Mouse (Mus musculus) layer of hippocampus, adult 9-11 months (tissue): ENCODE measurements around the gene Ush2a.

ENCODE experiments used
- DNase-seq: peaks from one replicate; pipeline ENCODE4 v3.0.0; 2022

The Ush2a gene

DNA sequence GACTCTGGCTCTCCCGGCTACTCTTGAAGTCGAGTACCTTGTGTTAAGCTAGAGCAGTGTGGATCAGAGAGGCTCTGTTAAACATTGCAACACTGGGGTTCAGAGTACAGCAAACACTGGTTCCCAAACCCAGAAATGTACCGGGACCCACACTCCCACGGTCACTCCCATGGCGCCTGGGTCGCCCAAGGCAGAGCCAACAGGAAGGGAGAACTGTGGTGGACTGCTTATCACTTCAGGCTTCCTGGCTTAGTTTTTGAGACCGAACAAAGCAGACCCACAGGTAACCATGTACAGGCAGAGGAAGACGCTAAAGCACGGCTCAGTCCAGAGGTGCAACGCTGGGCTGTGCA is 413.7 kb downstream of the Ush2a start:
- no peak for DNase-seq

DNA sequence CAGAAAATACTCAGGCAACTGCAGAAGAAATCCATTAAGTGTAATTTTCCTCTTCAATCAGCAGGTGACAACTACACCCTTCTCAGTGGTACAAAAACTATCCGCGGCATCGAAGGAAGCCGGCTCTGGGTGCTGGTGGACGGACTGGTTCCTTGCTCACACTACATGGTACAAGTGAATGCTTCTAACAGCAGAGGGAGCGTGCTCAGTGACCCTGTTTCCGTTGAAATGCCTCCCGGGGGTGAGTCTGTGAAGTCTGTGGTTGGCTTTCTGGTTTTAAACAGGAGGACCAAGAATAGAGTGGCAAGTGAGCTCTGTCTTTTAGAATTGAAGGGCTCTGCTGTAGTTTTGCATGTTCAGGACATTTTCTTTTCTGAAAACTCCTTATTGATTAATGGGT is 416.4 kb downstream of the Ush2a start:
- DNase-seq = no peak

DNA sequence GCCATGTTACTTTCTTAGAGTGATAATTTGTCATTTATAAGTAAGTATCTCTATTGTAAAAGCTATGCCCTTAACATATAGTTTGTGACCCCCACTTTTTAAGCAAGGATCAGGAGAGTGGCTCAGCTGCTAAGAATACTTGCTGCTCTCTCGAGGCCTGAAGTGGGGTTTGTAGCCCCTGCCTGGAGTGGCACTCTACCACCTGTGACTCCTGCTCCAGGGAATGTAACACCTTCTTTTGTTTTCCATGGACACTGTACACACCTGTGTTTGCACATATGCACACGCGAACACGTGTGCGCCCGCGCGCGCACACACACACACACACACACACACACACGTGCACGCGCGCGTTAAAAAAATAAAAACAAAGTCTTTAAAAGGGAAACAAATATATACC is 424.5 kb downstream of the Ush2a start:
- DNase-seq = no peak

DNA sequence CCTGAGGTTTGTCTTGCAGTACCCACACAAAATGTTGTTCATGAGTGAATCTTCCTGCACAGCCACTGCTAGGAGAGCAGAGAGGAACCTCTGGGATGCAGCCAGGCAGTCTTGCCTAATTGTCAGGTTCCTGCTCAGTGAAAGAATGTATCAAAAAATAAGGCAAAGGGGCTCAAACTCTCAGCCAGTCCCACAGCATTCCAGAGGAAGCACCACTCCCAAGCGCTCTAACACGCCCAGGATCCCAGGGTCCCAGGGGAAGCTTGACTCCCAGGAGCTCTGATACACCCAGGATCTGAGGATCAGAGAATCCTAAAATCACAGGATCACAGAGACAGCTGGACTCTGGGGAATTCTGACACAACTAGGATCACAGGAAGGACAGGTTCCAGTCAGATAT is 434.5 kb downstream of the Ush2a start:
- no peak for DNase-seq

DNA sequence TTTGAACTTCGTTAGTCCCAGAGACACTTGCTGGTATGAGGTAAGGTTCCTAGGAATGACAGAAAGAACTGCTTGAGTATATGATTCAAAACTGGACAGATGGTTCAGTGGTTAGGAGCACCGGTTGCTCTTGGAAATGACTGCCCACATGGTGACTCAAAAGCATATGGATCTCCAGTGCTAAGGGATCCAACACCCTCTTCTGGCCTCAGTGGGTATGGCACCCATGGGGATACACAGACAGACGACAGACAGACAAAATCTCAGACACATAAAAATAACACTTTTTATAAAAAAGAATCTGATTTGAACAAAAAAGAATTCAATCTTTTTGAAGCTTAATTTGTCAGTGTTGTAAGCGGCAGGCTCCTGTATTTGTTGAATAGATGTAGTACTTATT is 446.4 kb downstream of the Ush2a start:
- DNase-seq = no peak

DNA sequence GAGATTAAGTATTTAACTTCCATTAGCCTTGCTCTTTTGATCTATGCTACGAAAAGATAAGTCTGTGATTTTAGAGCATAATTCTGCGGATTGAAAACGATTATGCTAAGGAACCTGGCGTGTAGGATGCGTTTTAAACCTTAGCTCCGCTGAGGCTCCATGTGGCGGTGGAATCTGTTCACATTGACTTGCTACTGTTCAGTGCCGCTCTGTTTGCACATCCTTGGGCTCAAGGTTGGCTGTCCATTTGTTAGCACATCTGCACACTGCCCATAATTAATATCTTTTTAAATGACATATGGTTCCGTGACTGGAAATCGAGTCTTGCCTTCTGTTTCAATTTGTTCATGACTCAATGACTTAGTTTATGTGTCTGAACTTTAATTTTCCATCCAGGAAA is 446.9 kb downstream of the Ush2a start:
- DNase-seq = no peak

DNA sequence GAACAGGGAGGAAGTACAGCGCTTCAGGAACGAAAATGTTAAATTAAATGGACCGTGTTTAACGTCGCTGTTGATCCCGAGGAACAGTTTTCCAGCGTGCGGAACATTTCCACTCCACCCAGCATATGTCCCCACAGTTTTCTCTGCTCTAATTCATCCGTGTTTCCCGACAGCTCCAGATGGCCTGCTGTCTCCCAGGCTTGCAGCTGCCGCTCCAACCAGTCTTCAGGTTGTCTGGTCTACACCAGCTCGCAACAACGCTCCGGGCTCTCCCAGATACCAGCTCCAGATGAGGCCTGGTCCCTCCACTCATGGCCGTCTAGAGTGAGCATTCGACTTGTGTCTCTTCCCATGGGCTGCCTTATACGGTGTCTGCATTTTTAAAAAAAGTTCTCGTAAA is 452.3 kb downstream of the Ush2a start:
- DNase-seq = peak; percentile 5

DNA sequence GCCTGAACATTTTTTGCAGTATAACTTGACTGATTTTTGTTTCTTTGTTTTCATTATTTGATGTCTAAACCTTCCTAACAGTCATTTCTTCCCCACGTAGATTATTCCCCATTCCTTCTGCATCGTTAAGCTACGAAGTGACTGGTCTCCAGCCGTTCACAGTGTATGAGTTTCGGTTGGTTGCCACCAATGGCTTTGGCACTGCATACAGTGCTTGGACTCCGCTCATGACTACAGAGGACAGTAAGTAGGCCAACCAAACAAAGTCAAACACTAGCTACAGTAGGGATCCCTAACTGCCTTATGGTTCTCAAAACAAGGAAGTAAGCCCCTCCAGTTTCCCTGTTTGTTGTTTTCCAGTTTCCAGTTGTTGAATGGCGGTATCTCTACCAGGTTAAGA is 453.1 kb downstream of the Ush2a start:
- no peak for DNase-seq

DNA sequence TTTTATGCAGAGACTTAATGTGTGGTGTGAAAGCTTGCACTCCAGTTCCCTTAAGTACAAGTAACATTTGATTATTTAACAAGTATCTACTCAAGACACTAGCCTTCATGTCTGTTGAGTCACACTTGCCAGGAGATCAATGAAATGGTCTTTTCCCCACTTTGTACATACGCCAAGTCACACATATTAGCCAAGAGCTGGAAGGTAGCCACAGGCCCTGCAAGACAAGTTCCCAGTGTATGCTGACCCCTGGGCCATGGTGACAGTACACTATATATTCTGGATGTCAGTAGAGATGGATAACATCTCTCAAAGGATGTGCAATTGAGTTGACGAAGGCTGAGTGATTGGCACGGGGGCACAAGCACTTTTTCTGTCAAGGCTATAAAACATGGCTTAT is 455.1 kb downstream of the Ush2a start:
- no peak for DNase-seq

DNA sequence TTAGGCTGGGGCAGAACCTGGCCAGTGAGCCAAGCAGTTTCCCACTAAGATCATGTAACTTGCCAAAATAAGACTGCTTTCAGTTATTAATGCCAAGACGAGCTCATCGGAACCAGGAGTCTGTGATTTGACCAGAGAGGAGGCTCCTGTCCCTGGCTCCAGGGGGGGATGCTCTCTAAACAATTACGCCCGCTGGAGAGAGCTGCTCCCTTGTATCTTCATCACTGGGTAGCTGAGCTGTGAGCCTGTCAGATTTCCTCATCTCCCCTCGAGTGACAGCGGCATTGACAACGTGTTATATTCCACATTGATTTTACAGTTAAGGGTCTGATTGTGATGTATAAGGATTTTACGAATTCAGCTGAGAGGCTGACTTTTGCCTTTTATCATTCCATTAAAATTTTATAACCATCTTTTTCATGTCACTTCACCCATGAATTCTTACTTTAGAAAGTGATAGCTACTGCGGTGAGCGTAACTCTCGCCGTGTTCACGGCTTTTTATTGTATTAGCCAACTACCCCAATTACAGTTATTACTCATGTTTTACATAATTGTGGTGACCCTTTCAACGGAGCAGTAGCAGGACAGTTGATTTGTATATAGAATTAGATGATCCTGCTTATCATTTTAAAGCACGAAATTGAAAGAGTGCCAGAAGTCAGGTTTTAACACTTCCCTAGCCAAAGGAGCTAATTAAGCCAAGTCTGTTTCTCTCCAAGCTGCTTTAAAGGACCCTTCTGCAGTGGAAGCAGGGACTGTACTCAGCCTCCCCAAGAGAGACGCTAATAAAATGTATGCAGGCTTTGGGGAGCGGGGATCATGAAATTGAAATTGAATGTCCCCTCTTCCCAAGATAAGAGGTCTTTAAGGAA is 463.5 kb downstream of the Ush2a start:
- DNase-seq = no peak

DNA sequence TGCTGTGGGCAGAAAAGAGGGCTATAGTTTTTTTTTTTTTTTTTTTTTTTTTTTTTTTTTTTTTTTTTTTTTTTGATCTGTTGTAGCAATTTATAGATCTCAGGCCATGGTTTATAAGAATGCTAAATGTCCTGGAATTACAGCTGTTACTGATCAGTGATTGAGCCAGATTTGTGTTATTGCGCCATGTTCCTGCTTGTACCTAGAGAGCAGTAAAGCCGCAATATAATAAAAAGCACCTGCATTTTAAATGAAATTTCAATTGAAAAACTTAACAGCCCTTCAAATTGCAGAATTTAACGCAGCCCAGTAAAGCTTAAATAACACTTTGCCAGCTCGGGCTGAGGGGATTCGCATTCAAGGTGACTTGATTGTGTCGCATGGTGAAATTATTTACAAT is 465.1 kb downstream of the Ush2a start:
- DNase-seq = no peak

DNA sequence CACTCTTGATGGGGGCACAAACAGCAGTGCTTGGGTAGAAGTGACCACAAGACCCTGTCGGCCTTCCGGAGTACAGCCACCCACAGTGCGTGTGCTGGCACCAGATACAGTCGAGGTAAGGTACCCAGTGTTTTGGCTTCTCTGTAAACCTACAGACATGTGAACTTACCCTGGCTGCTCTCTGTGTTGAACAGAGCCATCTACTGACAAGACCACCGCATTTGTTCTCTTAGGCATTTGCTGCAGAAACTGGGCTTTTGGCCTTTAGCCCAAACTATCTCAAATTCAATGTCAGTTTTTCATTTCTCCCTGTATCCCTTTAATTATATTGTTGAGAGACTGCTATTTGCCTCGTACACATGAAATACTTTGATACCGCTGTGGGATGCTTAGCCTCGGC is 466.8 kb downstream of the Ush2a start:
- DNase-seq = no peak

DNA sequence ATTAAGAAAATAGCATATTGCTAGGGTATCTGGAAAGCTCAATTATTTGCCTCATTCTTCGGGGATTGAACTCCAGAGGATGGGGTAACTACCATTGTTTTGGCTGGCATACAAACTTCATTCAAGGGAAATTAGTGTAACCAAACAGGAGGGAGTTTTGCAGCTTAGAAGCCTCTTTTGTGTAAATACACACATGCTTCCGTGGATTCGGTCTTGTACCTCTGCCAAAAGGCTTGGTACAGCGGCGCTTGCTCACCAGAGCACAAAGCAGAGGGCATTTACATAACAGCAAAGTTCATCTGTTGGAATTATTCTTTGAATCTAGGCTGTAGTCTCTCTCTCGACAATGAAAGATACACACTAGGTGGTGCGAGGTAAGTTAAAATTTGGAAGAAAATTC is 467.4 kb downstream of the Ush2a start:
- no peak for DNase-seq

DNA sequence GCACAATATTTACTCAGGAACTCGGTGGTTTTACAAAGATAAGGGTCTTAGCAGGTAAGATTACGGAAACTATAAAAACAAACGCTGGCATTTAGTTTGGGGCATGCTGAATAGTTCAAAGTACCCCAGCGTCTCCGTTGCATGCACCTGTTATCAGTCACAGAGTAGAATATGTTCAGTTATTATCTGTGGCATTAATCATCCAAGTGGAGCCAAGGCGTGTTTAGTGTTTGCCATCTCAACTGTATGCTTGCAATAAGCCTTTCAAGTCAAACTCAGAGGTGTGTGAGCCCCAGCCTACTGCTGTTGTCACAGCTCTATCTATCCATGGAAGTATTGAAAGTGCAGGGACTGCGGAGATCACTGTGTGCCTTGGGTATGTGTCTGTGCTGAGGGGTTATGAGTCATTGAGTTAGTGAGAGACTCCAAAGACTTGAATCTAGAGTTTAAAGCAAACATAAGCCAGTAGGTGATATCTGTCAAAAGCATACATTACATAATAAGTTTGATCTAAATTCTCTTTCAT is 473.0 kb downstream of the Ush2a start:
- no peak for DNase-seq

DNA sequence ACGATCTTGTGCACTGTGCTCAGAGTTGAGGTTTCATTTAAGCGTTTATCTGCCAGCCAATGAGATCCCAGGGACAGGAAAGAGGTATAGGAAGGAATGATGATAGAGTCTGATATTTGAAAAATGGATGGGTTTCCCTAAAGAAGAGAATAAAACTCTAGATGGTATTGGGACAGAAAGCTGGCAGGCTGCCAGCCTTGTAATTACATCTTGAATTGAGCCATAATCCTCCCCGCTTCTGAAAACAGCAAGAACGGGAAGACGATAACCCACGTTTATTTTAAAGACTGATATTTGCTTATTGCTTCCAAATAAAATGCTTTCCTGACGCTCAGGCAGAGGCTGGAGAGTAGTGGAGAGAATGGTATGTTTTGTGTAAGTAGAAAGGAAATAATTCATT is 481.1 kb downstream of the Ush2a start:
- DNase-seq = no peak

DNA sequence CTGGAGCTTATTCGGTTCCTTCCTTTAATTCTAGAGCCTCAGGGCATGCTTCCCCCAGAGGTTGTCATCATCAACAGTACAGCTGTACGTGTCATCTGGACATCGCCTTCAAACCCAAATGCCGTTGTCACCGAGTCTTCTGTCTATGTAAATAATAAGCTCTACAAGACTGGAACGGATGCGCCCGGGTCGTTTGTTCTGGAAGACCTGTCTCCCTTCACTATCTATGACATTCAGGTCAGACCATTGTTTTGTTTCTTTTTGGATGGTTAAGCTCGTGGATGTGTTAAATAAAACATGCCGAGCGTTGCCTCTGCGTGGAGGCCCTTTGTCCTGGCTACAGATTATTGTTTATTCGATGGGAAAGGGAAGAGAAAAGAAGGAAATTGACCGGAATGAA is 493.2 kb downstream of the Ush2a start:
- DNase-seq = no peak

DNA sequence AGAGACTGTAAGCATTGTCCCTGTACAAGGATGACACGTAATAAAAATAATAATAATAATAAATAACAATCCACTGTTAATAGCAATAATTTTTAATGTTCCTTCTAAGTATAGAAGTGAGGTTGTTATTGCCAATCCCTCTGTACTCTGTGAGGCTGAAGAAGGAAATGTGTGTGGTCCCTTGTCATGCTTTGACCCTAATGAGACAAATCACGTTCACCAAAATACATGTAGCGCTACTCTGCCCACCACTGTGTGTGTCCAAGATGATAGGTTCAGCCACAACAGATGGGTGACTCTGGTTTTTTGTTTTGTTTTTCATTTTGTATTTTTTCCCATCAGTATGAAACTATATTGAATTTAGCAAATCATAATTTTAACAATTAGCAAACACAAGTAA is 498.7 kb downstream of the Ush2a start:
- DNase-seq = no peak

DNA sequence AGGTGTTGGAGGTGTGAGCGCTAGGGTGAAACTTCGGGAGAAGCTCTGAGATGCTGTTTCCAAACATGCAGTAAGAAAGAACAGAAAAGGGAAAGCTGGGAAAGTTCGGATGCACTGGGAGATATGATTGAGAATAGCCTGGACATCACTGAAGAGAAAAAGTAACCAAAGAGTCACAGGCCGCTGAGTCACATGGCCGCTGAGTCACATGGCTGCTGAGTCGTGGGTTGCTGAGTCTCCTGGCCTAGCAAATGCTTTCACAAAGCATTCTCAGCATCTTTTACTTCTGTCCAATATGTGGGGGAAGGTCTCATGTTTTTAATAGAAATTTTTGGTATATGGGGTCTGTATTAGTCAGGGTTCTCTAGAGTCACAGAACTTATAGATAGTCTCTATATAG is 500.6 kb downstream of the Ush2a start:
- no peak for DNase-seq

DNA sequence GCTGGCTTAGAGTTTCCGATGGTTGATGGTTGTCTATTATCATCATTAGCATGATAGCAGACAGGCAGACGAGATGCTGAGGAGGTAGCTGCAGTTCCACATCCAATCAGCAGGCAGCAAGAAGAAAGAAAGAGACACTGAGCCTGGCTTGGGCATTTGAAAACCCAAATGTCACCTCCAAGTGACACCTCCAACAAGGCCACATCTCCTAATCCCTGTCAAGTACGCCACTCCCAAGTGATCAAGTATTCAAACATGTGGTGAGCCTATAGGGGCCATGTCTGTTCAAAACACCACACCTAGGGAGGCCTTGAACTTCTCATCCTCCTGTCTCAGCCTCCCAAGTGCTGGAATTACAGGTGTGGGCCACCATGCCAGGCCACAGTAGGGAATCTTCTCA is 501.9 kb downstream of the Ush2a start:
- no peak for DNase-seq

DNA sequence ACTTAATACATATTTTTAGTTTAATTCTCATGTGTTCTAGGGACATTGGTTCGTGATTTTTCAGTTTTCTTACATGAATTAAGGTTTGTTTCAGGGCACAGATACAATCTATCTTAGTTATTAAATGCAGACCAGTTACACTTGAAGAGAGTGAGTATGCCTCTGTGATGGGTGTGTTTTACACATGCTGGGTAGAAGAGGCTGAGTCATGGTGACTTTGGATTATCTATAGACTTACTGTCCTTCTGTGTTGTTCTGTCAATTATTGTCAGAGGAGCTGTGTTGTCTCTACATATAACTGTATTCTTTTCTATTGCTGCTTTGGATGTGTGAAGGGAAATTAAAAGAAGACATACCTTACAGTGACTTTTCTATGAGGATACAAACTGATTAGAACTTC is 509.0 kb downstream of the Ush2a start:
- no peak for DNase-seq

DNA sequence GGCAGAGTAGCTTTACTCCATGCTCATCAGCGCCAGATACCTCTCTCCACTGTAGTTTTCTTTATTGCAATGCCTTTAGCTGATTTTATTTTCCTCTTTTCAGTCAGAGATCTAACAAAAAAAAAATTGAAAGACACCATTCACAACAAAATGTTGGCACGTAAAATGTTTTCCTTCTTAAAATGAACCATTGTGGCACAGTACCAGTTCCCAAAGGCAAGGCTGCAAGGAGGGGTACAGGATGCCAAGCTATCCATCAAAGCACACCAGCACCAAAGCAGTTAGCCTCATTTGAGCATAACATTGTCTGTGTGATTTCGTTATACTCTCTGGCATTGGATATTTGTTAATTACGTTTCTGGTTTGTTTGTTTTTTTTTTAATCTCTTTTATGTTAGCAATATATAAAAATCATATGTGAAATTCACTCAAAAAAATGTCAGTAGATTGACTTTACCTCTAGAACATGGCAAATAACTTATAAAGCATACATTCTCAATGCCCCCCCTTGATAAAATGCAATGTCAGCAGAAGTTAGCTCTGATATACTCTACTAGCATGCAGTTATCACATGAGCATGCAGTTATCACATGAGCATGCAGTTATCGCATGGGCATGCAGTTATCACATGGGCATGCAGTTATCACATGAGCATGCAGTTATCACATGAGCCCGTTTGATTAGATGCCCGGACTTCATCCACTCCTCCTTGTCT is 510.9 kb downstream of the Ush2a start:
- no peak for DNase-seq

DNA sequence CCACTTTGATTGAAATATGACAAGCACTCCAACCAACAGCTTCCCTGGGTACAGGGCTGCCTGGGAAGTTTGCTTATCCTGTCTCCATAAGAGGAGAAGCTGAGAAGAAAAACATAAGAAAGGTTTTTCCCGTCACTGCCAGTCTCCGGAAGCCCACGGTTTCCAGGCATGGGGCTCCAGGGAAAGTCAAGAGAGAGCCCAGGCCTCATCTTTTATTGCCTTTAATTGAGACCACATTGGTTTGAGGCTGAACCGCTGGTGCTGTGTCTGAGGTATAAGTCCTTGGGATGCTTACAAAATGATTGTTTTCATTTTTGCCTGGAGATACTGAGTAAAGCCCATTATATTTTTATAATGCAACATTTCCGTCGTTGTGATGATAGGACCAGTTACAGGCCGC is 511.8 kb downstream of the Ush2a start:
- DNase-seq = no peak

DNA sequence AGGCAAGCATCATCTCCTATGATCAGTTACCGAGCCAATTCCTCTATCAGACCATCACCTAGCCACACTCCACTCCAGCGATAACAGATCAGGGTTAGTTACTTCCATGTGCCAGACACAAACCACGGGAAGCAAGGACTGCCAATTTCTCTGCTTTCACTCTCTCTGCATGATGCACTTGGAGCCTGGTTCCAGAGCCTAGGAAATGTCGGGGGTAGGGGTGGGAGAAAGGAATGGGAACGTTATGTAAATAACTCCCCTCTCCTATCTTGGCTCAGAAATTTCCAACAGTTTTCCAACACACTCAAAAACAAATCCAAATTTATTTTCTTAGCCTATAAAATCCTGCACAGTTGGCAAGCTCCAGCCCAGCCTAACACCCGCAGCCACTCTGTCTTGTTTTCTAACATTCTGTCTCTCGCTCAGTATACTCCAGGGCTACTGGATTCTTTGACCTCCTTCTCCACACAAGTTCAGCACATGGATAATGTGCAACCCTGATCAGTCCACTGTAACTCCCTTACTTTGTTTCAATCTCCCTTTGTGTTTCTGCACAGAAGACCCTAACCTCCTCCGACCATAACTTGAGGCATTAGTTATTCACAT is 515.8 kb downstream of the Ush2a start:
- DNase-seq = no peak

DNA sequence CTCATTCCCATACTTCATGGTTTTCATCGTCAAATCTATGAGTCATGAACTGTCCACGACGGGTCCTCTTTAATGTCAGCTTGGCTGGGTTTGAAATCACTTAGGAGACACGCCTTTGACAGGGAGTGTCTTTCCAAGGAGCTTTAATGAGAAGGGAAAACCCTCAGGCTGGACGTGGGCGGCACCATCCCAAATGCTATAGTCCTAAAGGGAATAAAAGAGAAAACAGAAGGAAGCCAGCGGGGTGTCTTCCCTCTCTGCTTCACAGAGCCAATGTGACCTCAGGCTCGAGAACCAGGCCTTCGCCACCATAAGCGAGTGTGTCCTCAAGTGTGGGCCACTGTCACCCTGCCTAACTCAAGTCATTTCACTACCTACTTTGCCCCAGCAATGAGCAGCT is 523.2 kb downstream of the Ush2a start:
- DNase-seq = no peak
